Mouse (Mus musculus) heart, adult 2 months (tissue): Measurements from ENCODE around the gene Ankrd9. TPM values are rescaled to one million over a fixed set of nuclear protein-coding genes. Genes with fewer than 3 reads are reported as not detected.

Experiments used
- DNase-seq, 2 experiments: peaks; one replicate each; pipeline ENCODE4 v3.0.0; 2021
- H3K27ac ChIP-seq: fragments of 200-600 bp; 2 replicates; pipeline ENCODE4 v1.8.1; 2022
- H3K27me3 ChIP-seq: fragments of 200-500 bp; 2 replicates; pipeline ENCODE4 v1.6.1; 2012; ENCODE audit warnings: mild to moderate bottlenecking, low read length, inconsistent platforms, mixed read lengths; ENCODE audit not compliant: control insufficient read depth, insufficient read depth
- H3K36me3 ChIP-seq: fragments of 200-500 bp; 2 replicates; pipeline ENCODE4 v1.6.1; 2012; ENCODE audit warnings: low read length, inconsistent platforms; ENCODE audit not compliant: control insufficient read depth, insufficient read depth
- H3K4me1 ChIP-seq: fragments of 200-500 bp; 2 replicates; pipeline ENCODE4 v1.6.1; 2011; ENCODE audit warnings: low read length; ENCODE audit not compliant: control insufficient read depth, insufficient read depth
- H3K4me3 ChIP-seq: fragments of 200-600 bp; 2 replicates; pipeline ENCODE4 v1.8.1; 2022
- H3K79me2 ChIP-seq: fragments of 200-500 bp; replicated peaks from 2 replicates; pipeline ENCODE4 v1.6.1; 2012; ENCODE audit warnings: mild to moderate bottlenecking, inconsistent platforms, low read length, moderate library complexity, mixed read lengths; ENCODE audit not compliant: control insufficient read depth, insufficient read depth
- H3K9ac ChIP-seq: fragments of 200-500 bp; 2 replicates; pipeline ENCODE4 v1.6.1; 2012; ENCODE audit warnings: low read depth, mild to moderate bottlenecking, control low read depth, inconsistent platforms, low read length, mixed read lengths
- CTCF ChIP-seq: fragments of 200-600 bp; IDR thresholded peaks from 2 replicates; pipeline ENCODE4 v1.8.1; 2022; ENCODE audit warnings: antibody characterized with exemption, mild to moderate bottlenecking, moderate library complexity
- EP300 ChIP-seq: fragments of 200-500 bp; IDR thresholded peaks from 2 replicates; pipeline ENCODE4 v1.6.1; 2011; ENCODE audit warnings: low read depth, low read length, control low read depth; ENCODE audit not compliant: insufficient read depth
- POLR2A ChIP-seq: fragments of 200-500 bp; IDR thresholded peaks from 2 replicates; pipeline ENCODE4 v1.6.1; 2011; ENCODE audit warnings: mild to moderate bottlenecking, low read depth, low read length, control low read depth; ENCODE audit not compliant: insufficient read depth
- WGBS: fragments of 180-500 bp; shearing (Covaris S2); methylation state at CpG from one replicate; pipeline ENCODE4 v1.1.7; 2018; 5-methylcytosine and 5-hydroxymethylcytosine counted together
- intact Hi-C: fragments of 180-260 bp; cut with DNase I; formaldehyde crosslinking; loops from one replicate; pipeline ENCODE4 v1.15.1; 2025
- polyA plus RNA-seq: library from polyadenylated mRNA; depleted of rRNA; stranded (reverse); fragments of >200 nt; gene quantifications from 2 replicates; pipeline ENCODE4 v1.2.3, GENCODE M21; 2012
- total RNA-seq, 2 experiments: library from RNA; stranded (reverse); gene quantifications; 2 replicates each; pipeline ENCODE4 v1.2.3; 2021

The Ankrd9 gene
- total and polyA plus RNA-seq, 3 experiments = 59.3 to 93.2 (median 84.2) TPM

DNA sequence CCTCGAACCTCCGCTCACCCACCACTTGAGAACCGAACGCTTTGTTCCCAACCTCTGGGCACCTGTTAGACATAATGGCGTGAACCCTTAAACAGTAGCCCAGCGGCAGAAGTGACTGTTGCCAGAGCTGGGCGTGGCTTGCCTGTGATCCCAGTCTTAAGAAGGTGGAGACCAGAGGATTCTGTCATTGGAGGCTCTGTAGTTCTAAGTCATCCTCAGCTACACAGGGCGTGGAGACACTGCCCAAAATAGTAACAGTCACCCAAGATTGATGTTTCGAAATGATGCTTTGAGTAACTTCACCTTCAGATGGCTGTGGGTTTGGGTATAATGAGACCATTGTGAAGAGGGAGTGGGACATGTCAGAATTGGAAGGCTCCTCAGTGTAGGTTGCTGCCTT lies 25.3 kb upstream of the Ankrd9 start:
- intact Hi-C loops = no loop called here
- H3K4me1 ChIP-seq = peaks cover 13% of the 10 kb centered on the region
- no peak overlapping the region for H3K9ac ChIP-seq
- H3K79me2 ChIP-seq = no peaks in the 10 kb centered on the region
- H3K4me3 ChIP-seq = no peak overlapping the region
- H3K27ac ChIP-seq = no peak overlapping the region
- no peaks in the 10 kb centered on the region for H3K27me3 ChIP-seq
- H3K36me3 ChIP-seq = no peaks in the 10 kb centered on the region
- no peak for DNase-seq
- 81% methylated on average over 9 of the region's 9 CpGs for WGBS
- TF ChIP-seq CTCF (no peak), EP300 (no peak), POLR2A (no peak)

DNA sequence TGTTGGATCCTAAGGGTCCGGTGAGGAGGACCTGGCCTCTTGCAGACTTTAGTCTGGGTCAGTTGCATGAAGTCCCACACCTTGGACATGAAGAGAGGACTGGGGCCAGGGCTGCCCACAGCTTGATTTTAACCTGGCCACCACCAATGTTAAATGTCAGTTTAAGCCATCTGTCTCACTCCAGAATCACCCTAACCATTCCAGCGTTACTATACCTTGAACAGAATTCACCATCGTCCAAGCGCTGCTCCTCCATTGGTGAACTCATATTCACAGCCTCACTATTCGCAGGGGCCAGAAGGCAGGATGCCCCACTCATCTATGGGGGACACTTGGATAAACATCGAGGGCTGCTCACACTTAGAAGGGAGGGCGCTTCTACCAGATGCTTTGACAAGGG lies 22.1 kb upstream of the Ankrd9 start:
- Histone ChIP-seq H3K27me3 (no peaks in the 10 kb centered on the region), H3K27ac (no peak overlapping the region), H3K79me2 (no peaks in the 10 kb centered on the region), H3K4me1 (no peaks in the 10 kb centered on the region), H3K9ac (no peak overlapping the region), H3K36me3 (no peaks in the 10 kb centered on the region), H3K4me3 (no peak overlapping the region)
- TF ChIP-seq POLR2A = no peak
- intact Hi-C loops = no loop called here
- DNase-seq = no peak
- 92% methylated on average over 7 of the region's 7 CpGs for WGBS

DNA sequence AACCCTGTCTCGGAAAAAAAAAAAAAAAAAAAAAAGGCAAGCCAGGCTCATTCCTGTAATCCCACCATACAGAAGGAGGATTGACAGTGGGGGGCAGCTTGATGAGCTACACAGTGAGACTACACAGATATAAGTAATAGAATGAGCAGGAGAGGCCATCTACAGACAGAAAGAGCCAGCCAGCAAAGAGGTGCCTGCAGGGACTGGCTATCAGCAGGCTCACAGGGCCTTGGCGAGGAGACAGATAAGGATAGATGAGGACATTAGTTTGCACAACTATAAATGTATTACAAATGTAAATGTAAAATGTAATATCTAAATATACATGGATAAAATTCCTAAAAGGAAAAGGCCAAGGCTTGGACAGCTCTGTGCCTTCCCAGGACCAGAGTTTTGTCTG lies 21.0 kb upstream of the Ankrd9 start:
- intact Hi-C loops = no loop called here
- no peak overlapping the region for H3K27ac ChIP-seq
- H3K36me3 ChIP-seq = no peaks in the 10 kb centered on the region
- no peaks in the 10 kb centered on the region for H3K4me1 ChIP-seq
- WGBS = 67% methylated on average over 2 of the region's 2 CpGs
- no peak overlapping the region for H3K9ac ChIP-seq
- DNase-seq = no peak
- H3K27me3 ChIP-seq = no peaks in the 10 kb centered on the region
- TF ChIP-seq EP300 = no peak
- TF ChIP-seq CTCF = no peak
- H3K79me2 ChIP-seq = no peaks in the 10 kb centered on the region
- no peak overlapping the region for H3K4me3 ChIP-seq

DNA sequence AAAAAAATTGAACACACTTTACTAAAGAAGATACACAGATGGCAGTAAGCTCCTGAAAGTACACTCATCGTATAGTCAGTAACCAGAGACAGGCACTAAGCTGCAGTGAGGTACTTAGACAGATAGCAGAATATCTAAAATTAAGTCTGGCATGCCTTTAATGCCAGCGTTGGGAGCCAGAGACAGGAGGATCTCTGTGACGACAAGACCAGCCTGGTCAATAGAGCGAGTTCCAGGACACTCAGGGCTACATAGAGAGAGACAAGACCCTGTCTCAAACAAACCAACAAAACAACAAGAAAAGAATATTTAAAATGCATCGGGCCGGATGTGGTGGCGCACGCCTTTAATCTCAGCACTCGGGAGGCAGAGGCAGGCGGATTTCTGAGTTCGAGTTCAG lies 19.3 kb upstream of the Ankrd9 start:
- H3K27me3 ChIP-seq = no peaks in the 10 kb centered on the region
- H3K79me2 ChIP-seq = no peaks in the 10 kb centered on the region
- intact Hi-C loops = no loop called here
- 97% methylated on average over 11 of the region's 11 CpGs for WGBS
- no peak for DNase-seq
- no peak for TF ChIP-seq POLR2A
- TF ChIP-seq EP300 = no peak
- TF ChIP-seq CTCF = no peak
- H3K36me3 ChIP-seq = no peaks in the 10 kb centered on the region
- H3K4me1 ChIP-seq = no peaks in the 10 kb centered on the region
- H3K27ac ChIP-seq = no peak overlapping the region
- H3K4me3 ChIP-seq = no peak overlapping the region
- H3K9ac ChIP-seq = no peak overlapping the region

DNA sequence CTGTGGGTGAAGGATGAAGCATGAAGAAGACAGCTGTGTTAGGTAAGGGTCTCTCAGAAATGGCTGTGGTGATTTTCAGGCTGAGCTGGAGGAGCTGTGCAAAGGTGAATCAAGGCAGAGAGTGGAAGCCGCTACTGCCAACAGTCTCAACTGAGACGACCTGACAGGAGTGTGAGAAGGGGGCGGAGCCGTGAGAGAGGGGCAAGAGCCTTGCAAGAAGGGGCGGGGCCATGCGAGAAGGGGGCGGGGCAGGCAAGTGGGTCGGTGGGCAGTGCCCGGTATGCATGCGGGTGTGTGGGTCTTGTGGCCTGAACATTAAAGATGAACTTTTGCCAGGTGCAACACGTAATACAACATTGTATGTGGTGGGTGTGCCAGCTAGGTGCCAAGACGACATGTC lies 15.8 kb upstream of the Ankrd9 start:
- 41% methylated on average over 12 of the region's 12 CpGs for WGBS

DNA sequence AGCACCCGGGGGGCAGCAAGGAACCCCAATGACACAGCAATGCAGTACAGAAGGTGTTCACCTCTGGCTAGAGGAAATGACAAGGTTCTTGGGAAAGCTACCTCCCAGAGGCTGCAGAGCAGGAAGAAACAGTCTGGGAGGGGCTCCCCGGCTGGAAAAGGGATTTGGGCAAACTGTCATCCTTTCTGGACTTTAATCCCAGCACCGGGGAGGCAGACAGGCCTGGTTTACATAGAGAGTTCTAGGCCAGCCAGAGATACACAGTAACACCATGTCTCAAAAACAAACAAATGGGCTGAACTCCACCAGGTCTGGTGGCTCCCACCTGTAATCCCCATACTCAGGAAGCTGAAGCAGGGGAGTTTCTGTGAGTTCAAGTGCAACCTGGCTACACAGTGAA lies 14.4 kb upstream of the Ankrd9 start:
- H3K36me3 ChIP-seq = no peaks in the 10 kb centered on the region
- intact Hi-C loops = loop anchor here (5.0 kb wide), 1 partner anchor 44 kb away; the partner anchor contains the start of gene Rcor1
- H3K4me1 ChIP-seq = no peaks in the 10 kb centered on the region
- H3K79me2 ChIP-seq = no peaks in the 10 kb centered on the region
- H3K27ac ChIP-seq = no peak overlapping the region
- no peak for DNase-seq
- WGBS = 73% methylated on average over 3 of the region's 3 CpGs
- H3K27me3 ChIP-seq = no peaks in the 10 kb centered on the region
- TF ChIP-seq EP300 = no peak
- H3K4me3 ChIP-seq = no peak overlapping the region
- no peak overlapping the region for H3K9ac ChIP-seq

More for the DNA sequence above, 15.8 kb upstream of the Ankrd9 start:
- no peaks in the 10 kb centered on the region for H3K79me2 ChIP-seq
- no peaks in the 10 kb centered on the region for H3K36me3 ChIP-seq
- H3K9ac ChIP-seq = no peak overlapping the region
- TF ChIP-seq CTCF (no peak), EP300 (no peak), POLR2A (no peak)
- DNase-seq = no peak
- H3K4me1 ChIP-seq = no peaks in the 10 kb centered on the region
- H3K27me3 ChIP-seq = no peaks in the 10 kb centered on the region
- H3K4me3 ChIP-seq = no peak overlapping the region
- intact Hi-C loops = loop anchor here (5.0 kb wide), 1 partner anchor 43 kb away; the partner anchor contains the start of gene Rcor1
- H3K27ac ChIP-seq = no peak overlapping the region

DNA sequence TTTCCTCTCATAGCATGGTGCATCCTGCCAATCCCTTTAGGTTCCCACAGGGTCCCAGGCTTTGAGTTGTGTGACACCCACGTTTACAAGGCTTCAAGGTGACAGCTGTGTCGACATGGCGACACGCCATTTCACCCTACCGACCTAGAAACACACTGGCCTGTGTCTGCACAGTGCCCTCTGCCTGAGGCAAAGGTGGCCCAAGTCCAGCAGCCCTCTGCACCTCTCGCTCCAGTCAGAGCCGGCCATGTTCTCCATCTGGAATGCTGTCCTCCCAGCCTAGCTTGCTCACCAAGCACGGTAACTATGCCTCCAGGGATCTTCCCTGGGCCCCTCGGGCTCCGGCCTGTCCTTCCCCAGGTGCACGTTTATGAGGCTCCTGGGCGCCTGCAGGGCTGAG lies 13.9 kb upstream of the Ankrd9 start:
- intact Hi-C loops = loop anchor here (1.0 to 5.0 kb wide), 2 partner anchors 45 to 56 kb away; partner anchors contain the start of gene Rcor1
- no peaks in the 10 kb centered on the region for H3K79me2 ChIP-seq
- no peak for DNase-seq
- H3K36me3 ChIP-seq = no peaks in the 10 kb centered on the region
- WGBS = 79% methylated on average over 12 of the region's 12 CpGs
- H3K4me1 ChIP-seq = no peaks in the 10 kb centered on the region
- H3K27ac ChIP-seq = no peak overlapping the region; the same call in 1 of the 2 replicates
- H3K4me3 ChIP-seq = no peak overlapping the region; the same call in 1 of the 2 replicates
- no peaks in the 10 kb centered on the region for H3K27me3 ChIP-seq
- H3K9ac ChIP-seq = no peak overlapping the region
- TF ChIP-seq POLR2A (no peak), CTCF (no peak), EP300 (no peak)
